ENCODE assay signal across 8 mouse cellular contexts in genomic region chr17:26941841-26942570, GRCm38 (mm10). TPM values are rescaled to one million over a fixed set of nuclear protein-coding genes. Genes with fewer than 3 reads are reported as not detected.
DNase-seq lines count a peak whose midpoint lies in the region; ATAC-seq and TF ChIP-seq lines count a peak whose summit lies in the region.

No protein-coding gene starts in this region.

- H3K4me1 ChIP-seq in limb, embryonic 14.5 days (ENCODE audit: control insufficient read depth, insufficient read depth, low read length), result peaks cover 49% of the 10 kb centered on the region
- peaks cover 39% of the 10 kb centered on the region for H3K4me1 ChIP-seq in stomach, embryonic 16.5 days (ENCODE audit: control insufficient read depth, insufficient read depth, low read length)

- peak overlapping the region; percentile 62 for H3K9ac ChIP-seq in limb, embryonic 14.5 days (ENCODE audit: low read depth, low read length, severe bottlenecking)
- H3K9ac ChIP-seq in stomach, embryonic 16.5 days (ENCODE audit: low read length), result peak overlapping the region; percentile 78

- H3K4me3 ChIP-seq in limb, embryonic 14.5 days (replicated peaks; ENCODE audit: low read length), result peak overlapping the region; percentile 50
- peak overlapping the region; percentile 50 for H3K4me3 ChIP-seq in stomach, embryonic 16.5 days (replicated peaks; ENCODE audit: low read length)

- H3K27ac ChIP-seq in limb, embryonic 14.5 days (replicated peaks; ENCODE audit: low read depth, low read length), result peak overlapping the region; percentile 73
- peak overlapping the region; percentile 62; the same call in 1 of the 2 replicates for H3K27ac ChIP-seq in stomach, embryonic 16.5 days (ENCODE audit: low read length)

- peaks cover 6% of the 10 kb centered on the region for H3K36me3 ChIP-seq in limb, embryonic 14.5 days (ENCODE audit: control insufficient read depth, insufficient read depth, low read length)
- no peaks in the 10 kb centered on the region for H3K36me3 ChIP-seq in stomach, embryonic 16.5 days (ENCODE audit: control insufficient read depth, insufficient read depth, low read length)

- ATAC-seq in limb, embryonic 14.5 days (ENCODE audit: low FRiP score, low read depth), result no peak
- ATAC-seq in stomach, embryonic 16.5 days (ENCODE audit: insufficient read depth, low FRiP score), result no peak

- WGBS in limb, embryonic 14.5 days, result 18% methylated on average over 4 of the region's 4 CpGs
- WGBS in stomach, embryonic 16.5 days, result 18% methylated on average over 4 of the region's 4 CpGs

- peak overlapping the region; percentile 58 for H3K4me2 ChIP-seq in limb, embryonic 14.5 days (replicated peaks; ENCODE audit: low read depth, low read length, severe bottlenecking)
- H3K4me2 ChIP-seq in stomach, embryonic 16.5 days (ENCODE audit: low read depth, low read length), result peak overlapping the region; percentile 58

- no peaks in the 10 kb centered on the region for H3K27me3 ChIP-seq in limb, embryonic 14.5 days (ENCODE audit: control insufficient read depth, insufficient read depth, low read length)
- H3K27me3 ChIP-seq in stomach, embryonic 16.5 days (ENCODE audit: control insufficient read depth, insufficient read depth, low read length), result no peaks in the 10 kb centered on the region

- peak; percentile 67 for DNase-seq in cerebellum, adult 9-10 months
- no peak for DNase-seq in cerebellum, postnatal 4 days (ENCODE audit: low spot score in 2 of 2)
- peak; percentile 6 for DNase-seq in right cerebral cortex, postnatal 4 days
- DNase-seq in right cerebral cortex, postnatal 25 days, result no peak
- no peak for DNase-seq in limb, embryonic 14.5 days (ENCODE audit: low spot score)
- DNase-seq in gastrocnemius, postnatal 10 days, result no peak
- DNase-seq in ovary, adult 18-20 months (ENCODE audit: low spot score), result no peak

- no peaks in the 10 kb centered on the region for H3K9me3 ChIP-seq in limb, embryonic 14.5 days (ENCODE audit: control insufficient read depth, low read length)
- no peaks in the 10 kb centered on the region for H3K9me3 ChIP-seq in stomach, embryonic 16.5 days (replicated peaks; ENCODE audit: control insufficient read depth, low read length)

- no peak for TF ChIP-seq POLR2A in limb, embryonic 14.5 days (IDR thresholded peaks at IDR 0.05; ENCODE audit: borderline replicate concordance, extremely low read depth, insufficient read depth, insufficient read length)

RNA-seq across cellular contexts. Expression of gene Syngap1, which starts 1.0 kb away (rescaled TPM):
- polyA plus RNA-seq in limb, embryonic 14.5 days (2012; rRNA removed), result 82.4 and 111 TPM in 2 replicates
- 2.0 and 2.4 TPM in 2 replicates for polyA plus RNA-seq in limb, embryonic 14.5 days (2014; fragmentation: Nextera tagmentation; extraction: Ambion mirVana)
- polyA plus RNA-seq in stomach, embryonic 16.5 days (2015; fragmentation: Nextera tagmentation; extraction: Ambion mirVana), result 1.3 and 1.6 TPM in 2 replicates
- 10 to 100 TPM in 1 of 2 experiments, 1 to 10 TPM in 1; 8.2 to 11.8 TPM for total RNA-seq in gastrocnemius, postnatal 10 days (2021)

RNA-seq across cellular contexts. Expression of gene Cuta, which starts 2.6 kb away (rescaled TPM):
- 127 and 172 TPM in 2 replicates for polyA plus RNA-seq in limb, embryonic 14.5 days (2012; rRNA removed)
- 146 and 158 TPM in 2 replicates for polyA plus RNA-seq in limb, embryonic 14.5 days (2014; fragmentation: Nextera tagmentation; extraction: Ambion mirVana)
- polyA plus RNA-seq in stomach, embryonic 16.5 days (2015; fragmentation: Nextera tagmentation; extraction: Ambion mirVana), result 173 and 178 TPM in 2 replicates
- 10 to 100 TPM; 87.9 to 91.1 TPM for total RNA-seq in gastrocnemius, postnatal 10 days (2021)

RNA-seq across cellular contexts. Expression of gene Phf1, which starts 9.2 kb away (rescaled TPM):
- 56.6 and 72.8 TPM in 2 replicates for polyA plus RNA-seq in limb, embryonic 14.5 days (2012; rRNA removed)
- polyA plus RNA-seq in limb, embryonic 14.5 days (2014; fragmentation: Nextera tagmentation; extraction: Ambion mirVana), result 11.9 and 12.8 TPM in 2 replicates
- 7.3 and 7.7 TPM in 2 replicates for polyA plus RNA-seq in stomach, embryonic 16.5 days (2015; fragmentation: Nextera tagmentation; extraction: Ambion mirVana)
- 1 to 10 TPM; 5.1 to 8.1 TPM for total RNA-seq in gastrocnemius, postnatal 10 days (2021)

RNA-seq across cellular contexts. Expression of gene Kifc5b, which starts 25.1 kb away (rescaled TPM):
- 23.7 TPM in 2 replicates for polyA plus RNA-seq in limb, embryonic 14.5 days (2012; rRNA removed)
- polyA plus RNA-seq in limb, embryonic 14.5 days (2014; fragmentation: Nextera tagmentation; extraction: Ambion mirVana), result 4.9 and 5.9 TPM in 2 replicates
- polyA plus RNA-seq in stomach, embryonic 16.5 days (2015; fragmentation: Nextera tagmentation; extraction: Ambion mirVana), result 6.4 and 6.9 TPM in 2 replicates
- 1 to 10 TPM; 2.5 to 4.1 TPM for total RNA-seq in gastrocnemius, postnatal 10 days (2021)

RNA-seq across cellular contexts. Expression of gene Zbtb9, which starts 31.0 kb away (rescaled TPM):
- polyA plus RNA-seq in limb, embryonic 14.5 days (2012; rRNA removed), result 12.6 and 14.8 TPM in 2 replicates
- 10.0 and 10.6 TPM in 2 replicates for polyA plus RNA-seq in limb, embryonic 14.5 days (2014; fragmentation: Nextera tagmentation; extraction: Ambion mirVana)
- polyA plus RNA-seq in stomach, embryonic 16.5 days (2015; fragmentation: Nextera tagmentation; extraction: Ambion mirVana), result 14.1 and 14.8 TPM in 2 replicates
- 1 to 10 TPM; 2.7 to 3.9 TPM for total RNA-seq in gastrocnemius, postnatal 10 days (2021)

Comparison
In these comparisons a context has a peak if more than half of its experiments do, and no peak if none do; other contexts are left out.
1. DNase-seq: peak in cerebellum, adult 9-10 months (single experiment) and right cerebral cortex, postnatal 4 days (single experiment); none in cerebellum, postnatal 4 days (0 of 2), right cerebral cortex, postnatal 25 days (single experiment), limb, embryonic 14.5 days (single experiment), gastrocnemius, postnatal 10 days (single experiment) and ovary, adult 18-20 months (single experiment).